Mouse (Mus musculus): ENCODE measurements around the gene Slc16a14.

- TF ChIP-seq POLR2A (IDR thresholded peaks at IDR 0.05; ENCODE audit: borderline replicate concordance, low read depth, low read length), result no peak
- no peak for TF ChIP-seq CTCF (IDR thresholded peaks at IDR 0.05; ENCODE audit: low read depth, low read length)
Measured at GRCm38 (mm10) chr1:84942666-84943065, 7.7 kb upstream of the Slc16a14 start.

All from bone marrow macrophage, adult 2 months (primary cell).